In genomic region chr13:24561391-24561790, GRCm38 (mm10) we compare ENCODE assay signal across 21 mouse cellular contexts. TPM values are rescaled to one million over a fixed set of nuclear protein-coding genes. Genes with fewer than 3 reads are reported as not detected.
DNase-seq lines count a peak whose midpoint lies in the region; ATAC-seq and TF ChIP-seq lines count a peak whose summit lies in the region.
"Had no signal": no experiment of that assay in that cellular context is flagged by ENCODE, and none has a peak within 500 bp of the region (broad histone marks: within the 10 kb centered on the region; RNA-seq: fewer than 3 reads in every experiment).

No protein-coding gene starts in this region.

- H3K27ac ChIP-seq in MEL (ENCODE audit: control insufficient read depth, low read depth, low read length) = no peak overlapping the region
- H3K27ac ChIP-seq: embryonic facial prominence, embryonic 10.5 days; embryonic facial prominence, embryonic 12.5 days; forebrain, embryonic 13.5 days; forebrain, embryonic 15.5 days had no signal

- H3K9ac ChIP-seq in MEL (ENCODE audit: control insufficient read depth, low read depth, low read length, poor library complexity, severe bottlenecking) = no peak overlapping the region
- H3K9ac ChIP-seq: embryonic facial prominence, embryonic 12.5 days; forebrain, embryonic 13.5 days; forebrain, embryonic 15.5 days; forebrain, postnatal 0 days had no signal

- ATAC-seq in CD4-positive, CD25-positive, alpha-beta regulatory T cell, adult 4 months = peak; percentile 45
- ATAC-seq in monocyte, adult 5-6 weeks (replicated peaks; ENCODE audit: insufficient number of reproducible peaks, low FRiP score, low TSS enrichment, poor library complexity, severe bottlenecking) = no peak
- ATAC-seq: activated CD4-positive, CD25-positive, alpha-beta regulatory T cell, adult 4 months; forebrain, embryonic 13.5 days; forebrain, embryonic 15.5 days; forebrain, postnatal 0 days had no signal

- H3K9me3 ChIP-seq in MEL (replicated peaks; ENCODE audit: insufficient read depth, low read length) = no peaks in the 10 kb centered on the region
- H3K9me3 ChIP-seq: embryonic facial prominence, embryonic 10.5 days; embryonic facial prominence, embryonic 12.5 days; forebrain, embryonic 13.5 days; forebrain, embryonic 15.5 days; G1E had no signal

- no peak for TF ChIP-seq RAD21 in MEL (IDR thresholded peaks at IDR 0.05; ENCODE audit: low read depth, low read length)

- no peaks in the 10 kb centered on the region for H3K79me2 ChIP-seq in MEL (ENCODE audit: control insufficient read depth, insufficient read depth, low read length, poor library complexity)

- TF ChIP-seq POLR2A in MEL (IDR thresholded peaks at IDR 0.05; ENCODE audit: control insufficient read depth in 1 of 2, insufficient read depth in 1 of 2, low read depth in 1 of 2, low read length in 2 of 2, poor library complexity in 1 of 2) = no peak

- H3K4me3 ChIP-seq in MEL (ENCODE audit: control insufficient read depth in 1 of 2, insufficient read depth in 1 of 2, low read depth in 2 of 2, low read length in 2 of 2) = no peak overlapping the region
- H3K4me3 ChIP-seq: embryonic facial prominence, embryonic 10.5 days; embryonic facial prominence, embryonic 12.5 days; forebrain, embryonic 13.5 days; forebrain, embryonic 15.5 days had no signal

- TF ChIP-seq CTCF in MEL (IDR thresholded peaks at IDR 0.05 in 2 of 3, conservative IDR thresholded peaks at IDR 0.05 in 1 of 3; ENCODE audit: control insufficient read depth in 1 of 3, insufficient read depth in 1 of 3, low read depth in 2 of 3, low read length in 3 of 3, poor library complexity in 1 of 3, severe bottlenecking in 1 of 3) = no peak

- peaks cover 0 to 21% of the 10 kb centered on the region in 2 experiments; a peak in 2 of 4 replicates for H3K36me3 ChIP-seq in MEL (ENCODE audit: control insufficient read depth in 1 of 2, insufficient read depth in 2 of 2, low read length in 2 of 2)
- H3K36me3 ChIP-seq: embryonic facial prominence, embryonic 10.5 days; embryonic facial prominence, embryonic 12.5 days; forebrain, embryonic 15.5 days; G1E had no signal

- no peak for TF ChIP-seq EP300 in MEL (IDR thresholded peaks at IDR 0.05; ENCODE audit: low read depth in 1 of 2, low read length in 2 of 2)

- H3K4me1 ChIP-seq in MEL (ENCODE audit: control insufficient read depth in 1 of 2, insufficient read depth in 2 of 2, low read length in 2 of 2) = peaks cover 0 to 4% of the 10 kb centered on the region in 2 experiments; a peak in 1 of 4 replicates

- DNase-seq in MEL (ENCODE audit: low read depth, low spot score) = no peak
- peak; percentile 52 for DNase-seq in naive thymus-derived CD4-positive, alpha-beta T cell, adult 2 months (ENCODE audit: low read depth)
- no peak for DNase-seq in retina, postnatal 1 day
- DNase-seq: adrenal gland, adult 8-10 months; adrenal gland, postnatal 14 days; adrenal gland, postnatal 36 days; cerebellum, adult 11-12 months; cerebellum, adult 2 months; cerebellum, adult 9-10 months; cerebellum, postnatal 10 days; cerebellum, postnatal 25 days; forebrain, postnatal 0 days had no signal

- no peaks in the 10 kb centered on the region for H3K27me3 ChIP-seq in MEL (ENCODE audit: control insufficient read depth in 1 of 2, insufficient read depth in 2 of 2, low read length in 2 of 2)
- H3K27me3 ChIP-seq: CH12.LX; embryonic facial prominence, embryonic 12.5 days; forebrain, embryonic 13.5 days; forebrain, embryonic 15.5 days had no signal

TF ChIP-seq in MEL, 35 proteins besides CTCF, POLR2A, EP300 and RAD21:
- TF ChIP-seq ZNF384 (IDR thresholded peaks at IDR 0.05; ENCODE audit: low read depth, low read length) = peak; percentile 50
- TF ChIP-seq GABPA (IDR thresholded peaks at IDR 0.05; ENCODE audit: low read depth, low read length) = no peak

RNA-seq across cellular contexts. Expression of gene Ripor2, which starts 20.6 kb away (rescaled TPM):
- 100 to 1,000 TPM; 228 to 281 TPM for polyA plus RNA-seq in CD4-positive, CD25-positive, alpha-beta regulatory T cell, adult 4 months (2017; shearing (Covaris generic))
- total RNA-seq in MEL (2012; rRNA removed) = 13.5 and 13.9 TPM in 2 replicates
- 10 to 100 TPM in 1 of 2 experiments, not detected in 1; 18.5 TPM for polyA plus RNA-seq in MEL (2012; ENCODE audit: insufficient read depth in 1 of 2, insufficient read length in 2 of 2, low read depth in 1 of 2, low replicate concordance in 2 of 2, missing spikeins in 1 of 2)
- total RNA-seq in monocyte, adult 5-6 weeks (2017) = 128 to 224 TPM (median 134 TPM) in 3 replicates
- polyA plus RNA-seq: G1E had no signal
